8 mouse cellular contexts compared by ENCODE assay signal in genomic region chr11:98776843-98777590, GRCm38 (mm10). TPM values are rescaled to one million over a fixed set of nuclear protein-coding genes. Genes with fewer than 3 reads are reported as not detected.
DNase-seq lines count a peak whose midpoint lies in the region; ATAC-seq and TF ChIP-seq lines count a peak whose summit lies in the region.

No protein-coding gene starts in this region.

- H3K9ac ChIP-seq in midbrain, embryonic 13.5 days (replicated peaks): peak overlapping the region; percentile 55

- WGBS in limb, embryonic 10.5 days: 9% methylated on average over 9 of the region's 9 CpGs
- 12% methylated on average over 9 of the region's 9 CpGs for WGBS in midbrain, embryonic 13.5 days

- H3K4me3 ChIP-seq in embryonic fibroblast, embryonic 13.5 days (ENCODE audit: insufficient read depth, low read length): no peak overlapping the region
- peak overlapping the region; percentile 55 for H3K4me3 ChIP-seq in limb, embryonic 10.5 days
- no peak overlapping the region for H3K4me3 ChIP-seq in midbrain, embryonic 13.5 days (replicated peaks)

- DNase-seq in adrenal gland, adult (ENCODE audit: inconsistent age in 2 of 2, low spot score in 1 of 2): peak; percentile 80 to 94
- DNase-seq in adrenal gland, adult 8-10 months: no peak
- DNase-seq in heart, postnatal 14 days: peak; percentile 61 to 72
- DNase-seq in limb, embryonic 10.5 days (ENCODE audit: low spot score): peak; percentile 59
- no peak for DNase-seq in frontal cortex, postnatal 14 days (ENCODE audit: low spot score in 2 of 2)
- DNase-seq in cerebellum, postnatal 36 days: no peak

- intact Hi-C loops in heart, postnatal 14 days (cut with DNase I): no loop called here

- no peak for TF ChIP-seq CTCF in embryonic fibroblast, embryonic 13.5 days (IDR thresholded peaks at IDR 0.05; ENCODE audit: borderline replicate concordance, insufficient read depth, low read length)

- TF ChIP-seq POLR2A in embryonic fibroblast, embryonic 13.5 days (IDR thresholded peaks at IDR 0.05; ENCODE audit: low read depth, low read length): peak; percentile 64

- peak overlapping the region; percentile 97 for H3K27ac ChIP-seq in embryonic fibroblast, embryonic 13.5 days (ENCODE audit: insufficient read depth, low read length)
- peak overlapping the region; percentile 87 for H3K27ac ChIP-seq in limb, embryonic 10.5 days
- H3K27ac ChIP-seq in midbrain, embryonic 13.5 days: peak overlapping the region; percentile 61

- no peak for ATAC-seq in midbrain, embryonic 13.5 days

- H3K27me3 ChIP-seq in limb, embryonic 10.5 days (ENCODE audit: low read depth, poor library complexity, severe bottlenecking): no peaks in the 10 kb centered on the region
- no peaks in the 10 kb centered on the region for H3K27me3 ChIP-seq in midbrain, embryonic 13.5 days

- no peaks in the 10 kb centered on the region for H3K36me3 ChIP-seq in limb, embryonic 10.5 days
- H3K36me3 ChIP-seq in midbrain, embryonic 13.5 days: no peaks in the 10 kb centered on the region

- no peaks in the 10 kb centered on the region for H3K9me3 ChIP-seq in limb, embryonic 10.5 days (replicated peaks)
- H3K9me3 ChIP-seq in midbrain, embryonic 13.5 days: no peaks in the 10 kb centered on the region

- no peak overlapping the region for H3K4me2 ChIP-seq in midbrain, embryonic 13.5 days (replicated peaks)

- peaks cover 8% of the 10 kb centered on the region for H3K4me1 ChIP-seq in embryonic fibroblast, embryonic 13.5 days (ENCODE audit: control insufficient read depth, insufficient read depth, low read length)
- peaks cover 70% of the 10 kb centered on the region for H3K4me1 ChIP-seq in limb, embryonic 10.5 days
- peaks cover 54% of the 10 kb centered on the region for H3K4me1 ChIP-seq in midbrain, embryonic 13.5 days (replicated peaks)

RNA-seq across cellular contexts. Expression of gene Nr1d1, which starts 1.9 kb away (rescaled TPM):
- total RNA-seq in adrenal gland, adult 8-10 months (2022): 100 to 1,000 TPM; 140 to 286 (median 201) TPM
- polyA plus RNA-seq in embryonic fibroblast, embryonic 13.5 days (2011; ENCODE audit: insufficient read length, low read depth, missing spikeins): 18.7 and 23.7 TPM in 2 replicates
- total RNA-seq in heart, postnatal 14 days (2021): 10 to 100 TPM; 20.7 to 31.5 TPM
- polyA plus RNA-seq in limb, embryonic 10.5 days (2016; fragmentation: Nextera tagmentation; extraction: Ambion mirVana): 1.2 and 1.5 TPM in 2 replicates
- 1.2 and 1.9 TPM in 2 replicates for polyA plus RNA-seq in midbrain, embryonic 13.5 days (2015; fragmentation: Nextera tagmentation; extraction: Ambion mirVana)

RNA-seq across cellular contexts. Expression of gene Msl1, which starts 18.3 kb away (rescaled TPM):
- total RNA-seq in adrenal gland, adult 8-10 months (2022): 10 to 100 TPM; 93.5 to 98.5 (median 93.7) TPM
- polyA plus RNA-seq in embryonic fibroblast, embryonic 13.5 days (2011; ENCODE audit: insufficient read length, low read depth, missing spikeins): 77.7 and 83.8 TPM in 2 replicates
- 10 to 100 TPM; 71.2 to 71.8 TPM for total RNA-seq in heart, postnatal 14 days (2021)
- polyA plus RNA-seq in limb, embryonic 10.5 days (2016; fragmentation: Nextera tagmentation; extraction: Ambion mirVana): 22.8 and 25.0 TPM in 2 replicates
- polyA plus RNA-seq in midbrain, embryonic 13.5 days (2015; fragmentation: Nextera tagmentation; extraction: Ambion mirVana): 34.2 and 34.5 TPM in 2 replicates

RNA-seq across cellular contexts. Expression of gene Casc3, which starts 27.7 kb away (rescaled TPM):
- 10 to 100 TPM; 34.3 to 47.2 (median 41.6) TPM for total RNA-seq in adrenal gland, adult 8-10 months (2022)
- 29.7 and 36.7 TPM in 2 replicates for polyA plus RNA-seq in embryonic fibroblast, embryonic 13.5 days (2011; ENCODE audit: insufficient read length, low read depth, missing spikeins)
- total RNA-seq in heart, postnatal 14 days (2021): 10 to 100 TPM; 23.6 to 25.0 TPM
- 46.7 and 51.9 TPM in 2 replicates for polyA plus RNA-seq in limb, embryonic 10.5 days (2016; fragmentation: Nextera tagmentation; extraction: Ambion mirVana)
- polyA plus RNA-seq in midbrain, embryonic 13.5 days (2015; fragmentation: Nextera tagmentation; extraction: Ambion mirVana): 52.6 and 57.6 TPM in 2 replicates

RNA-seq across cellular contexts. Expression of gene Thra, which starts 36.6 kb away (rescaled TPM):
- 100 to 1,000 TPM in 1 of 4 experiments, 10 to 100 TPM in 3; 67.1 to 111 (median 82.9) TPM for total RNA-seq in adrenal gland, adult 8-10 months (2022)
- polyA plus RNA-seq in embryonic fibroblast, embryonic 13.5 days (2011; ENCODE audit: insufficient read length, low read depth, missing spikeins): 66.0 and 83.9 TPM in 2 replicates
- total RNA-seq in heart, postnatal 14 days (2021): 100 to 1,000 TPM; 123 to 130 TPM
- 6.3 and 11.6 TPM in 2 replicates for polyA plus RNA-seq in limb, embryonic 10.5 days (2016; fragmentation: Nextera tagmentation; extraction: Ambion mirVana)
- polyA plus RNA-seq in midbrain, embryonic 13.5 days (2015; fragmentation: Nextera tagmentation; extraction: Ambion mirVana): 99.6 and 106 TPM in 2 replicates

RNA-seq across cellular contexts. Expression of gene Med24, which starts 47.8 kb away (rescaled TPM):
- total RNA-seq in adrenal gland, adult 8-10 months (2022): 10 to 100 TPM; 47.7 to 63.3 (median 55.7) TPM
- polyA plus RNA-seq in embryonic fibroblast, embryonic 13.5 days (2011; ENCODE audit: insufficient read length, low read depth, missing spikeins): 50.1 and 58.1 TPM in 2 replicates
- 10 to 100 TPM; 49.5 to 49.8 TPM for total RNA-seq in heart, postnatal 14 days (2021)
- polyA plus RNA-seq in limb, embryonic 10.5 days (2016; fragmentation: Nextera tagmentation; extraction: Ambion mirVana): 77.3 and 82.6 TPM in 2 replicates
- 83.5 and 90.3 TPM in 2 replicates for polyA plus RNA-seq in midbrain, embryonic 13.5 days (2015; fragmentation: Nextera tagmentation; extraction: Ambion mirVana)

Comparison
In these comparisons a context has a peak if more than half of its experiments do, and no peak if none do; other contexts are left out.
1. DNase-seq: peak in adrenal gland, adult (2 of 2), heart, postnatal 14 days (2 of 2) and limb, embryonic 10.5 days (single experiment); none in adrenal gland, adult 8-10 months (single experiment), frontal cortex, postnatal 14 days (0 of 2) and cerebellum, postnatal 36 days (0 of 2).
2. Peak in every context shown above with its lines, with median percentiles within 50 percentile points of each other: H3K27ac ChIP-seq.